ENCODE assay signal across 19 mouse cellular contexts in genomic region chr1:156193292-156193691, GRCm38 (mm10). TPM values are rescaled to one million over a fixed set of nuclear protein-coding genes. Genes with fewer than 3 reads are reported as not detected.
DNase-seq lines count a peak whose midpoint lies in the region; ATAC-seq and TF ChIP-seq lines count a peak whose summit lies in the region.
"Had no signal": no experiment of that assay in that cellular context is flagged by ENCODE, and none has a peak within 500 bp of the region (broad histone marks: within the 10 kb centered on the region; RNA-seq: fewer than 3 reads in every experiment).

No protein-coding gene starts in this region.

- peak; percentile 86 for ATAC-seq in lung, embryonic 16.5 days (ENCODE audit: low read depth)
- peak; percentile 45 for ATAC-seq in forebrain, embryonic 14.5 days
- 0 out of 2 replicates have a peak, but pooled peaks have one; percentile 24 for ATAC-seq in hindbrain, embryonic 14.5 days (ENCODE audit: low FRiP score)
- ATAC-seq in neural tube, embryonic 13.5 days (ENCODE audit: low read depth): peak; percentile 59; the same call in 1 of the 2 replicates
- ATAC-seq in intestine, postnatal 0 days: no peak
- ATAC-seq: intestine, embryonic 15.5 days had no signal

- H3K9me3 ChIP-seq in lung, embryonic 16.5 days (ENCODE audit: control insufficient read depth, low read length): no peaks in the 10 kb centered on the region
- no peaks in the 10 kb centered on the region for H3K9me3 ChIP-seq in forebrain, embryonic 14.5 days (replicated peaks; ENCODE audit: control insufficient read depth, low read length)
- H3K9me3 ChIP-seq in hindbrain, embryonic 14.5 days (ENCODE audit: control insufficient read depth, low read length): no peaks in the 10 kb centered on the region
- H3K9me3 ChIP-seq in neural tube, embryonic 13.5 days: no peaks in the 10 kb centered on the region
- no peaks in the 10 kb centered on the region for H3K9me3 ChIP-seq in intestine, postnatal 0 days (ENCODE audit: control insufficient read depth)
- H3K9me3 ChIP-seq: G1E; heart, embryonic 12.5 days; intestine, embryonic 15.5 days had no signal

- H3K9ac ChIP-seq in lung, embryonic 16.5 days (ENCODE audit: low read length): no peak overlapping the region
- no peak overlapping the region for H3K9ac ChIP-seq in forebrain, embryonic 14.5 days (ENCODE audit: low read length)
- no peak overlapping the region for H3K9ac ChIP-seq in hindbrain, embryonic 14.5 days
- no peak overlapping the region for H3K9ac ChIP-seq in neural tube, embryonic 13.5 days
- no peak overlapping the region for H3K9ac ChIP-seq in intestine, postnatal 0 days (ENCODE audit: low read depth, low read length)
- H3K9ac ChIP-seq: heart, embryonic 12.5 days; intestine, embryonic 15.5 days had no signal

- H3K27ac ChIP-seq in lung, embryonic 16.5 days (ENCODE audit: low read length): no peak overlapping the region
- H3K27ac ChIP-seq in forebrain, embryonic 14.5 days (ENCODE audit: low read depth, low read length): no peak overlapping the region
- H3K27ac ChIP-seq in hindbrain, embryonic 14.5 days: 0 out of 2 replicates have a peak overlapping the region, but pooled peaks have one; percentile 47
- no peak overlapping the region for H3K27ac ChIP-seq in neural tube, embryonic 13.5 days (replicated peaks)
- no peak overlapping the region for H3K27ac ChIP-seq in intestine, postnatal 0 days (ENCODE audit: low read depth, low read length)
- H3K27ac ChIP-seq: intestine, embryonic 15.5 days had no signal

- no peaks in the 10 kb centered on the region for H3K36me3 ChIP-seq in lung, embryonic 16.5 days (ENCODE audit: control insufficient read depth, insufficient read depth, low read length)
- no peaks in the 10 kb centered on the region for H3K36me3 ChIP-seq in forebrain, embryonic 14.5 days (ENCODE audit: control insufficient read depth, insufficient read depth, low read length)
- no peaks in the 10 kb centered on the region for H3K36me3 ChIP-seq in hindbrain, embryonic 14.5 days (replicated peaks; ENCODE audit: control insufficient read depth, insufficient read depth)
- no peaks in the 10 kb centered on the region for H3K36me3 ChIP-seq in neural tube, embryonic 13.5 days
- H3K36me3 ChIP-seq in intestine, postnatal 0 days (ENCODE audit: control insufficient read depth, insufficient read depth): no peaks in the 10 kb centered on the region
- H3K36me3 ChIP-seq: G1E; heart, embryonic 12.5 days; intestine, embryonic 15.5 days had no signal

- no peak overlapping the region for H3K4me3 ChIP-seq in lung, embryonic 16.5 days (ENCODE audit: low read length)
- H3K4me3 ChIP-seq in forebrain, embryonic 14.5 days (ENCODE audit: low read depth, low read length): no peak overlapping the region
- no peak overlapping the region for H3K4me3 ChIP-seq in hindbrain, embryonic 14.5 days (replicated peaks; ENCODE audit: low read length)
- no peak overlapping the region for H3K4me3 ChIP-seq in neural tube, embryonic 13.5 days
- no peak overlapping the region for H3K4me3 ChIP-seq in intestine, postnatal 0 days (ENCODE audit: low read depth, low read length)
- H3K4me3 ChIP-seq: erythroblast, embryonic 14.5 days; heart, embryonic 12.5 days; intestine, embryonic 15.5 days had no signal

- WGBS in lung, embryonic 16.5 days: 41% methylated on average over 7 of the region's 7 CpGs
- 33% methylated on average over 7 of the region's 7 CpGs for WGBS in forebrain, embryonic 14.5 days
- WGBS in hindbrain, embryonic 14.5 days: 41% methylated on average over 7 of the region's 7 CpGs
- 31% methylated on average over 7 of the region's 7 CpGs for WGBS in neural tube, embryonic 13.5 days
- 80% methylated on average over 7 of the region's 7 CpGs for WGBS in intestine, postnatal 0 days

- no peak for TF ChIP-seq CTCF in intestine, postnatal 0 days (IDR thresholded peaks at IDR 0.05; ENCODE audit: low read depth)

- no peak for DNase-seq in lung, postnatal 4 days
- DNase-seq in forebrain, embryonic 14.5 days (ENCODE audit: low spot score): no peak
- DNase-seq in hindbrain, embryonic 14.5 days (ENCODE audit: low spot score): no peak
- no peak for DNase-seq in kidney, adult 11 months
- DNase-seq: cerebellum, adult 11-12 months; cerebellum, postnatal 25 days; gastrocnemius, postnatal 36 days; kidney, postnatal 10 days; left cerebral cortex, postnatal 4 days; lung, adult 18-20 months; right cerebral cortex, postnatal 4 days; thymus, postnatal 14 days had no signal

- H3K4me2 ChIP-seq in lung, embryonic 16.5 days (ENCODE audit: low read depth, low read length): no peak overlapping the region
- no peak overlapping the region for H3K4me2 ChIP-seq in forebrain, embryonic 14.5 days (ENCODE audit: low read length)
- H3K4me2 ChIP-seq in hindbrain, embryonic 14.5 days (replicated peaks): no peak overlapping the region
- H3K4me2 ChIP-seq in neural tube, embryonic 13.5 days: no peak overlapping the region
- no peak overlapping the region for H3K4me2 ChIP-seq in intestine, postnatal 0 days (replicated peaks; ENCODE audit: low read depth)
- H3K4me2 ChIP-seq: heart, embryonic 12.5 days; intestine, embryonic 15.5 days had no signal

- H3K4me1 ChIP-seq in lung, embryonic 16.5 days (replicated peaks; ENCODE audit: control insufficient read depth, insufficient read depth, low read length): peaks cover 3% of the 10 kb centered on the region; the same call in 1 of the 2 replicates
- peaks cover 8% of the 10 kb centered on the region; the same call in 1 of the 2 replicates for H3K4me1 ChIP-seq in forebrain, embryonic 14.5 days (ENCODE audit: control insufficient read depth, insufficient read depth, low read length)
- H3K4me1 ChIP-seq in hindbrain, embryonic 14.5 days (replicated peaks; ENCODE audit: control insufficient read depth, insufficient read depth, low read length): peaks cover 10% of the 10 kb centered on the region; the same call in 1 of the 2 replicates
- H3K4me1 ChIP-seq in neural tube, embryonic 13.5 days (replicated peaks): peaks cover 18% of the 10 kb centered on the region
- H3K4me1 ChIP-seq in intestine, postnatal 0 days (replicated peaks; ENCODE audit: control insufficient read depth, insufficient read depth, low read length): no peaks in the 10 kb centered on the region
- H3K4me1 ChIP-seq: intestine, embryonic 15.5 days had no signal

- H3K27me3 ChIP-seq in lung, embryonic 16.5 days (ENCODE audit: control insufficient read depth, insufficient read depth, low read depth, low read length): peaks cover 2% of the 10 kb centered on the region; the same call in 1 of the 2 replicates
- no peaks in the 10 kb centered on the region for H3K27me3 ChIP-seq in forebrain, embryonic 14.5 days (replicated peaks; ENCODE audit: control insufficient read depth, insufficient read depth, low read length)
- no peaks in the 10 kb centered on the region for H3K27me3 ChIP-seq in hindbrain, embryonic 14.5 days (ENCODE audit: control insufficient read depth, insufficient read depth, low read length)
- no peaks in the 10 kb centered on the region; the same call in 1 of the 2 replicates for H3K27me3 ChIP-seq in neural tube, embryonic 13.5 days
- no peaks in the 10 kb centered on the region for H3K27me3 ChIP-seq in intestine, postnatal 0 days (replicated peaks; ENCODE audit: control insufficient read depth, insufficient read depth, low read length)
- H3K27me3 ChIP-seq: heart, embryonic 12.5 days; intestine, embryonic 15.5 days had no signal

RNA-seq across cellular contexts. Expression of gene Fam163a, which starts 11.5 kb away (rescaled TPM):
- 0.41 and 0.54 TPM in 2 replicates for polyA plus RNA-seq in lung, embryonic 16.5 days (2015; fragmentation: Nextera tagmentation; extraction: Ambion mirVana)
- 1.8 TPM in 2 replicates for polyA plus RNA-seq in forebrain, embryonic 14.5 days (2014; fragmentation: Nextera tagmentation; extraction: Ambion mirVana)
- 3.4 and 4.8 TPM in 2 replicates for polyA plus RNA-seq in hindbrain, embryonic 14.5 days (2014; fragmentation: Nextera tagmentation; extraction: Ambion mirVana)
- 6.2 and 7.2 TPM in 2 replicates for polyA plus RNA-seq in neural tube, embryonic 13.5 days (2015; fragmentation: Nextera tagmentation; extraction: Ambion mirVana)
- 1.6 and 1.8 TPM in 2 replicates for polyA plus RNA-seq in intestine, postnatal 0 days (2015; fragmentation: Nextera tagmentation; extraction: Ambion mirVana)
- polyA plus RNA-seq: G1E had no signal
